Mouse (Mus musculus) midbrain, embryonic 11.5 days (tissue): ENCODE results near the gene Lipc. TPM values are rescaled to one million over a fixed set of nuclear protein-coding genes. Genes with fewer than 3 reads are reported as not detected.
A peak's percentile ranks its signal among the peaks of the same experiment; 100 is the strongest.

ENCODE experiments used
- ATAC-seq: fragments of 200-750 bp; cut with Nextera tagmentation; 2 replicates; pipeline ENCODE4 v1.8.0; 2017; ENCODE audit warnings: moderate TSS enrichment, moderate library complexity; ENCODE audit not compliant: low FRiP score
- DNase-seq: peaks from one replicate; pipeline ENCODE4 v3.0.0; 2015; ENCODE audit warnings: low spot score; ENCODE audit errors: missing footprints
- H3K27ac ChIP-seq: fragments of 300-500 bp; sonication (generic); 2 replicates; pipeline ENCODE4 v1.5.1; 2014; ENCODE audit warnings: low read depth, low read length
- H3K27me3 ChIP-seq: fragments of 300-500 bp; sonication (generic); 2 replicates; pipeline ENCODE4 v1.6.1; 2014; ENCODE audit warnings: mild to moderate bottlenecking, low read length, moderate library complexity, mixed read lengths; ENCODE audit not compliant: control insufficient read depth, insufficient read depth
- H3K36me3 ChIP-seq: fragments of 300-500 bp; sonication (generic); 2 replicates; pipeline ENCODE4 v1.6.1; 2014; ENCODE audit warnings: mild to moderate bottlenecking, low read length, moderate library complexity, mixed read lengths; ENCODE audit not compliant: control insufficient read depth, insufficient read depth
- H3K4me1 ChIP-seq: fragments of 300-500 bp; sonication (generic); 2 replicates; pipeline ENCODE4 v1.6.1; 2014; ENCODE audit warnings: low read length; ENCODE audit not compliant: control insufficient read depth, insufficient read depth
- H3K4me2 ChIP-seq: fragments of 300-500 bp; sonication (generic); 2 replicates; pipeline ENCODE4 v1.6.1; 2014; ENCODE audit warnings: mild to moderate bottlenecking, moderate library complexity
- H3K4me3 ChIP-seq: fragments of 300-500 bp; sonication (generic); 2 replicates; pipeline ENCODE4 v1.5.1; 2014; ENCODE audit warnings: low read depth, low read length
- H3K9ac ChIP-seq: fragments of 300-500 bp; sonication (generic); 2 replicates; pipeline ENCODE4 v1.6.1; 2014; ENCODE audit warnings: low read length
- H3K9me3 ChIP-seq: fragments of 300-500 bp; sonication (generic); 2 replicates; pipeline ENCODE4 v1.6.1; 2016; ENCODE audit warnings: low read length; ENCODE audit not compliant: control insufficient read depth
- WGBS: fragments of 180-500 bp; shearing (Covaris S2); extraction: QIAGEN DNeasy Blood & Tissue Kit; methylation state at CpG from one replicate; pipeline ENCODE4 v1.1.7; 2014; 5-methylcytosine and 5-hydroxymethylcytosine counted together
- polyA plus RNA-seq: library from polyadenylated mRNA; unstranded; fragments of >200 nt; fragmentation: Nextera tagmentation; extraction: Ambion mirVana; gene quantifications from 2 replicates; pipeline ENCODE4 v1.2.1, GENCODE M21; 2014

Gene Lipc
- polyA plus RNA-seq, 1 experiment from 2014 or later, result not detected

DNA sequence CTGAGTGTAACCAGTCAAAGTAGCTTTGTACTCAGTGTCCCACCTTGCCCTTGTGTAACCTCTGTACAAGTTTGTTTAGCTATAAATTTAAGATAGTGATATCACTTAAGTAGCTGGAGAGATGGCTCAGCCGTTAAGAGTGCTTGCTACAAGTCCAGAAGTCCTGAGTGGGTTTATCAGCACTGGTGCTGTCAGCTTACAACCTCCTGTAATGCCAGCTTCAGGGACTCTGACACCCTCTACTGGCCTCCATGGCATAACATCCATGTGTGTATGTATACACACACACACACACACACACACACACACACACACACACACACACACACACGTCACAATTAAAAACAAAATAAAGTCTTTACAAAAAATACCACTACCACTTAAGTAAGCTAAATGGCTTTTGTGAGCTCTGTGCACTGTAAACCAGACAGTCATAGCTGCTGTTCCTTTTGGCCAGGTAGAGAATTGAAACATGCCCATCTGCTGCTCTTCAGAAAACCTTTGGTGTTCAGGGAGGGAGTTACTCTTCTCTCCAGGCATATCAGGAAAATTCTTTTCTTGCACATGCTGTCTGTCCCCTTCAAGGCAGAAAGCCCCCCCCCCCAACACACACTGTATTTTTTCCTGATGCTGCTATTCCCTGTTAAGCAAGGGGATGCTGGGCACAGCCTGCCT is 10.9 kb upstream of the Lipc start:
- no peaks in the 10 kb centered on the region for H3K9me3 ChIP-seq
- no peak overlapping the region for H3K4me3 ChIP-seq
- no peaks in the 10 kb centered on the region for H3K27me3 ChIP-seq
- no peaks in the 10 kb centered on the region for H3K4me1 ChIP-seq
- no peaks in the 10 kb centered on the region for H3K36me3 ChIP-seq
- H3K27ac ChIP-seq, result no peak overlapping the region
- no peak overlapping the region for H3K9ac ChIP-seq
- no peak overlapping the region for H3K4me2 ChIP-seq
- DNase-seq (peak; percentile 75), ATAC-seq (no peak)
- WGBS, result 92% methylated on average over 2 of the region's 2 CpGs

DNA sequence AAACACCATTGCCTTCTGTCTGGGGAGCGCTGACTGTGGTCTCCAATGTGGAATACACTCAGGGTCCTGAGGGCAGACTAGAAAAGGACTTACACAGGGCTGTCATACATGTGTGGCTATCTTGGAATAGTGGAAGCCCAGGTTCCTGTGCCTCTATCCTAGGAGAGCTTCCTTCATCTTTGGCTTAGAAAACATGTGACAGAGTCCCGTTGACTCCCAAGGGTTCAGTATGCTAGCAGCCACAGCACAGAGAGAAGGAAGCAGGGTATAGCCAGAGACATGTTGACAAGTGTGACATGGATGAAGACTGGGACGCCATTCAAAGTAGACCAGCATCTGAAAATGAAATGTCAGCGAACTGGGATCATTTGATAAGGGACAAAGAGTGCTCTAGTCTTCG is 8.3 kb upstream of the Lipc start:
- Histone ChIP-seq H3K4me3 (no peak overlapping the region), H3K27ac (no peak overlapping the region)
- ATAC-seq, result no peak

DNA sequence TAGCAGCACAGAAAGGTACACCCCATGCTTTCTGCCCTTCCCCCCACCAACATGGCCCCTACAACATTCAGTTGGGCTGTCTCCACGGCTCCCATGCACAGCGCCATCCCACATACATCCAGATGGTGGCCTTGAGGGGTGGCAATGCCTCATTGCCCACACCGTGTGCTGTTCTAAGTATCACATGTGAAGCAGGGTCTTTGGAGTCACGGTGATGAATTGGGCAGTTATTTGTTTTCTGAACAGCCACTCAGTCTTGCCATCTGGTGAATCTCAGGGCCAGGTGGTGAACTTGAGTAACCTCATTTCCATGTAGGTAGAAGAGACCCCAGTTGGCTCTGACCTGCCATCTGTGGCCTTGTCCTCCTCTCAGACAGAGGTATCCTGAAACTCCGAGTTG is 7.8 kb upstream of the Lipc start:
- H3K36me3 ChIP-seq, result no peaks in the 10 kb centered on the region

More for the DNA sequence above, 8.3 kb upstream of the Lipc start:
- DNase-seq, result no peak
- no peak overlapping the region for H3K4me2 ChIP-seq
- no peak overlapping the region for H3K9ac ChIP-seq
- H3K9me3 ChIP-seq, result no peaks in the 10 kb centered on the region
- H3K27me3 ChIP-seq, result no peaks in the 10 kb centered on the region
- H3K36me3 ChIP-seq, result no peaks in the 10 kb centered on the region
- 90% methylated on average over 5 of the region's 5 CpGs for WGBS
- no peaks in the 10 kb centered on the region for H3K4me1 ChIP-seq

DNA sequence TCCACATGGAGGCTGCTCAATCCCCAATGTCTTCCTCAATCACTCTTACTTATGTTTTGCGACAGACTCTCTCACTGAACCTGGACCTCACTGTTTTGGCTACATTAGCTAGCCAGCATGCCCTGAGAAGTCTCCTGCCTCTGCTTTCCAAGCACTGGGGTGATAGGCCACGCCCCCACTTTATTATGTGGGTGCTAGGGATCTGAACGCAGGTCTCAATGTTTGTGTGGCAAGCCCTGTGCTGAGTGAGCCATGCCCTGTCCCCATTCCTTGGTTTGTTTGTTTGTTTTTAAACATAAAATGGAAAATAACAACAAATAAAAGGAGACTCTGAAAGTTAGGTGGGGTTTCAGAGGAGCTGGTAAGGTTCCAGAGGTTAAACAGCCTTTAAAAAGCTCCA is 7.4 kb upstream of the Lipc start:
- Histone ChIP-seq H3K27ac (no peak overlapping the region), H3K4me1 (no peaks in the 10 kb centered on the region), H3K4me3 (no peak overlapping the region), H3K27me3 (no peaks in the 10 kb centered on the region), H3K9ac (no peak overlapping the region), H3K4me2 (no peak overlapping the region), H3K9me3 (no peaks in the 10 kb centered on the region), H3K36me3 (no peaks in the 10 kb centered on the region)
- peak; percentile 72 for DNase-seq
- 84% methylated on average over 3 of the region's 3 CpGs for WGBS
- no peak for ATAC-seq

More for the DNA sequence above, 7.8 kb upstream of the Lipc start:
- 86% methylated on average over 5 of the region's 5 CpGs for WGBS
- Histone ChIP-seq H3K4me3 (no peak overlapping the region), H3K9ac (no peak overlapping the region), H3K9me3 (no peaks in the 10 kb centered on the region), H3K27ac (no peak overlapping the region), H3K27me3 (no peaks in the 10 kb centered on the region), H3K4me1 (no peaks in the 10 kb centered on the region), H3K4me2 (no peak overlapping the region)
- DNase-seq (no peak), ATAC-seq (no peak)

DNA sequence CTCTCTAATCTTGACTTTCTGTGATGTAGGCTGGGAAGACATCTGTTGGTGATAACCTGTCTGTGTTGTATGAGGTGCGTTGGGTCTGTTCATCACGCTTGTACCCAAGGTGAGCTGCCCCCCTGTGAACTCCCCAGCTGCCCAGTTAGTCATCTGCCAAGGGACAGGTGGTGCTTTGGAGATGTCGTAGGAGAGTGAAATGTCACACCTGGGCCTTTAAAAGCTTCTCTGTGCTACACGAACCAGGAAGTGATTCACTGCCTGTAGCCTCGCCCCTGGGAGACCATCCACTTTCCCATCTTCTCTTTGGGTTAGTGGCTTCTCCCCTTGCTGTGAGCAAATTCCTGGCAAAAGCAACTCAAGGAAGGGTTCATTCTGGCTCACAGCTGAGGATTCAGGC is 6.4 kb upstream of the Lipc start:
- Histone ChIP-seq H3K9ac (no peak overlapping the region), H3K4me3 (no peak overlapping the region), H3K4me1 (no peaks in the 10 kb centered on the region), H3K27ac (no peak overlapping the region), H3K9me3 (no peaks in the 10 kb centered on the region), H3K27me3 (no peaks in the 10 kb centered on the region), H3K4me2 (no peak overlapping the region), H3K36me3 (no peaks in the 10 kb centered on the region)
- ATAC-seq (no peak), DNase-seq (no peak)
- 88% methylated on average over 5 of the region's 5 CpGs for WGBS

DNA sequence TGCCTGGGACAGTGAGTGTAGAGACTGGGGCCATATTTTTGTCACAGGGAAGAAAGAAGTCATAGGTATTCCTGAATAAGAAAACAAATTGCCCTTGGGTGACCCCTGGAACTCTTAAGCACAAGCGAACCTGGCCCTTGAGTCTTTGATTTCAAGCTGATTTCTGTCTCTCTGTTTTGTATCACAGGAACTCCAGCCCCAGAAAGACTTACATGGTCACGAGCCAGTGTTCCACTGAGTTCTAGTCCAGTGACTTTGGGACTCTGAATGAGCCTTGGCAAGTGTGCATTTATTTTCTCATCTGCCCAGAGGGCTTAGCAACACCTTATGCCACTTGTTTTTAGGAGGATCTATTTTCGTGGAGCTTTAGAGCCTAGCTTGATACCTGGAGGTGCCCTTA is 5.7 kb upstream of the Lipc start:
- H3K27ac ChIP-seq, result no peak overlapping the region
- no peak overlapping the region for H3K4me3 ChIP-seq
- H3K4me1 ChIP-seq, result no peaks in the 10 kb centered on the region
- 70% methylated on average over 3 of the region's 3 CpGs for WGBS
- no peaks in the 10 kb centered on the region for H3K27me3 ChIP-seq
- H3K9ac ChIP-seq, result no peak overlapping the region
- H3K36me3 ChIP-seq, result no peaks in the 10 kb centered on the region
- ATAC-seq, result no peak
- DNase-seq, result peak; percentile 75
- no peaks in the 10 kb centered on the region for H3K9me3 ChIP-seq
- H3K4me2 ChIP-seq, result no peak overlapping the region

DNA sequence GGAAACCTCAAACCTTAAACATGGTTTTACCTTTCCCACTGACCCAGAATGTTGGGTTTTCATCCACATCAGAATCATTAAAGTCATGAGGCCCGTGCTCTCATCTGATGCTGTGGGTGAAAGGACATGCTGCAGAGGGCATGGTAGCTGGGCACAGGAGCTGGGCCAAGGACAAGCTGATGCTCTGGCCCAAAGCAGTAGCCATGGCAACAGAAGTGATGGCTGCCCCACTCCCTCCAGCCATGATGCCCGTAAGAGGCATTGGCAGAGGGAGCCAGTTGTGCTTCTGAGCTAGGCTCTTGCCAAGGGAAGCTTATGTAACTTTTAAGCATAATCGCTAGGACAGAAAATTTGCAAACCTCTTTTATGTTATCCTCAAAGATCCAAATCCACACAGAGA is 2.2 kb upstream of the Lipc start:
- no peak overlapping the region for H3K27ac ChIP-seq
- 87% methylated on average over 3 of the region's 3 CpGs for WGBS
- no peak overlapping the region for H3K4me3 ChIP-seq
- H3K9me3 ChIP-seq, result no peaks in the 10 kb centered on the region
- no peaks in the 10 kb centered on the region for H3K27me3 ChIP-seq
- no peak overlapping the region for H3K4me2 ChIP-seq
- H3K9ac ChIP-seq, result no peak overlapping the region
- H3K36me3 ChIP-seq, result no peaks in the 10 kb centered on the region
- DNase-seq (peak; percentile 53), ATAC-seq (no peak)
- no peaks in the 10 kb centered on the region for H3K4me1 ChIP-seq

DNA sequence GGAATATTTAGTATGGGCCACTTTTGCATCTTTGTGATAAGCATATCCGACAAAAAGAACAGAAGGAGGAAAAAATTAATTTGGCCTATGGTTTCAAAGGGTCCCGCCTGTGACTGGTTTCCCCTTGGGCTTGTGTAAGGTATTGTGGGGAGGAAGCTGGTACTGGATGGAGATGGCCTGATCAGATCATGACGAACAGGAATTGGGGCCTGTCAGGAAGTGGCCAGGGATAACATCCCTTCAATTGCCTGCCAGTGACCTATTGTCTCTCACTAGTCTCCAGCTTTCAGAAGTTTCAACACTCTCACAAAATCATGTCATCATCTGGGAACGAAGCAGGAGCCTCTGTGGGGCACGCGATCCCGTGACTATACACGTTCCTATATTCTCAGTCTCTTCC is 2.7 kb downstream of the Lipc start:
- Histone ChIP-seq H3K4me1 (no peaks in the 10 kb centered on the region), H3K27ac (no peak overlapping the region), H3K4me2 (no peak overlapping the region), H3K4me3 (no peak overlapping the region), H3K9ac (no peak overlapping the region), H3K9me3 (no peaks in the 10 kb centered on the region), H3K36me3 (no peaks in the 10 kb centered on the region), H3K27me3 (no peaks in the 10 kb centered on the region)
- no peak for DNase-seq
- 81% methylated on average over 8 of the region's 8 CpGs for WGBS
- ATAC-seq, result no peak

DNA sequence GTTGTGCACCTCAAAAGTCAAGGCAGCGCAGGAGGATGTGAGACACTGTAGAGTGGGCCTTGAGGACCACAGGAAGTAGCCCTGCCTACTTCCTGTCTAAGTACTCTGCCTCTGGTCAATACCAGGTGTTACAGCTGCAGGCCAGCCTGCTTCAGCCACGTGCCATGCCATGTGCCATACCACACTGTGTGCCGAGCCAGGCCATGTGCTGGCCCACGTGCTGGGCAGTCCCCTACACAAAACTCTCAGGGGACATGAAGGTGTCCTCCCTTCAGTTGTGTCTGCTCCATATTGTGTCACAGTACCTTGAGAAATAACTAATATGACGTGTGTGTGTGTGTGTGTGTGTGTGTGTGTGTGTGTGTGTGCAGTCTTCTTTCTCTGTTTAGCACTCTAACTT is 4.7 kb downstream of the Lipc start:
- Histone ChIP-seq H3K9me3 (no peaks in the 10 kb centered on the region), H3K4me2 (no peak overlapping the region), H3K4me3 (no peak overlapping the region), H3K4me1 (no peaks in the 10 kb centered on the region), H3K36me3 (no peaks in the 10 kb centered on the region), H3K9ac (no peak overlapping the region), H3K27ac (no peak overlapping the region), H3K27me3 (no peaks in the 10 kb centered on the region)
- ATAC-seq (no peak), DNase-seq (no peak)
- 83% methylated on average over 5 of the region's 5 CpGs for WGBS
